Mouse (Mus musculus): ENCODE measurements around the gene Hist1h3e.

GRCm38 (mm10) chr13:23584331-23584730 lies 22.2 kb upstream of the Hist1h3e start:
- TF ChIP-seq POLR2A (IDR thresholded peaks at IDR 0.05; ENCODE audit: insufficient read depth, low read depth, low read length) (no peak), CTCF (IDR thresholded peaks at IDR 0.05; ENCODE audit: insufficient read depth, low read depth, low read length) (no peak)
